Mouse (Mus musculus) thymus, postnatal 10 days (tissue): ENCODE measurements at regions not wholly inside any gene's neighbourhood (a gene's known extent, or its start where the extent isn't known, plus 50 kb on each side); places are given as distances from the start of the nearest gene placed in this dataset.

Source experiments
- DNase-seq, 2 experiments: peaks; one replicate each; pipeline ENCODE4 v3.0.0; 2021; ENCODE audit warnings: low spot score in 2 of 2

DNA sequence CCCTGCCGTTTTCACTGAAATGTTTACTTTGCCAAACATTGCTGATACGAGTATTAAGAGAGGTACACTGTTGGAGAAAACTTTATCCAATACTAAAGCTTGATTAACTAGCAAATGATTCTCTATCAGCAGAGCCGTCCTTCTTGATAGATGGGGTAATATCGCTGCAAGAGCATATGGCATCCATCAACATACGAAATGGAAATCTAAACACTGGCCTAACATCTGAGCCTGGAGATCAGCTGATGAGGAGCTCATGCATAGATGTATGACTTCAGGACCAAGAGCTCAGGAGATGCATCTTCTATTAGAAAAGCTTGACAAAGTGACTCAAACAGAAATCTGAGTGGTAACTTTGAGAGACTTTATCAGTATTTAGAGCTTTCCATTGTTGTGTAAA, 666.5 kb downstream of the Defb40 start:
- no peak for DNase-seq

DNA sequence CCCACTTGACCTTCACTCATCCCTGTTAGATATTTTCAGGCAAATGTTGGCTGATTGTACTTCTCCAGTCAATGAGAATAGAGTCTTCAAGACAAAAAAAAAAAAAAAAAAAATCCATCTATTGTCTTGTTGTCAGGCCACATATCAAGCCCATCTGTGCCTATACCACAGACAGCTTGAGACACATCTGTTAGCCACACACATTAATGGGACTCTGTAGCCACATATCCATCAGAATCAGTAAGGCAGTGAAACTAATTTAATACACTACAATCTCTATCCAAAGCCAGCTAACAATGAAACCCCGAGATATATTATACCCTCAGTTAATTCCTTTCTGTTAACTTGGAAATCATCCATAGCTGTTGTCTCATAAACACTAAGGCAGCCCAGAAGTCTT, 667.1 kb downstream of the Defb40 start:
- DNase-seq, result no peak

DNA sequence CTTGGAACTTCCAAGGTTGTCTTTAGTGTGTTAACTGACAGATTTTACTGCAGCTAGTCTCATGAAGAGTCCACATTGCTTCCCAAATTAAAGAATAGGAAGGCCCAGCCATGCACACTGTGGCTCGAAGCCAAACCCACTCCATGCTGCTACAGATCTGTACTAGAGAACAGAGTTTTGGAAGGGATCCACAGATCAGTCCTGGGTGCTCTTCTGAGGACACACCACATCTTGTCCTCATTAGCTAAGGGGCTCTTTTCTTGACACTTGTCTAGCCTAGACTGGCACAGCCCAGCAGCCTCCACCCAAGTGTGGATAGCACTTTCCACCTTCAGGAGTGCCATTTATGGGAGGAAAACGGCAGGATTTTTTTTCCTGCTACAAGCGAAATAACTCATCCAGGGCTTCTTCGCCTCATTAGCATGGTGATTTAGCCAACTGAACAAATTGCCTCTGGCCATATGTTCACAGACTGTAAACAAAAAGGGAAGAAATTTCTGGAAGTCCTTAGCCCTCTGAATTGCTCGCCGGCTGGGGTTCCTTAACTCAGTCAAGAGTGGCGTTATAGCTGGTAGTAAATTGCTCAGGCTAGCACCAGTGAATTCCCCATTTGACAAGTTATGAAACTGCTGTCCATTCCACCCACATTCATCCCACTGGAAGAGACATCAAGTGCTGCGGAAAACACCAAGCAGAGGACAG, 690.4 kb downstream of the Defb40 start:
- no peak for DNase-seq

- DNase-seq, result no peak
These were observed 698.1 kb downstream of the Defb40 start for GRCm38 (mm10) chr8:18279932-18280331.

DNA sequence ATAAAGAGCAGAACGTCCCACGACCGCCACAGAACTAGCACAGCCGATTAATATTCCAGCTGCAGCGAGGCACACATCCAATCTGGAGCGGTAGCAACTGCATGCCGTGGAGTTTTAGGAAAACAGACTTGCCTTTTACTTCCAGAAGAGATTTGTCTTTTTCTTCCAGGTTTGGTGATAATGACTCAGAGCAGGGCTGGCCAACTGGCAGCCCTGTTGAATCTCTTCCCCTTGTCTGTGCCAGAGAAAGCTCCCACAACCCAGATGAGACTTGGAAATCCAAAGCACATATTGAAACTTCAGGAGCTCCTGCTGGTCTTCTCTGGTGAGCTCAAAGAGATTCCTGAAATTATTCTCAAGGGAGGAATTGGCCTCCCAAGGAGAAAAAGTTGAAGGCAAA, 709.8 kb downstream of the Defb40 start:
- no peak for DNase-seq

DNA sequence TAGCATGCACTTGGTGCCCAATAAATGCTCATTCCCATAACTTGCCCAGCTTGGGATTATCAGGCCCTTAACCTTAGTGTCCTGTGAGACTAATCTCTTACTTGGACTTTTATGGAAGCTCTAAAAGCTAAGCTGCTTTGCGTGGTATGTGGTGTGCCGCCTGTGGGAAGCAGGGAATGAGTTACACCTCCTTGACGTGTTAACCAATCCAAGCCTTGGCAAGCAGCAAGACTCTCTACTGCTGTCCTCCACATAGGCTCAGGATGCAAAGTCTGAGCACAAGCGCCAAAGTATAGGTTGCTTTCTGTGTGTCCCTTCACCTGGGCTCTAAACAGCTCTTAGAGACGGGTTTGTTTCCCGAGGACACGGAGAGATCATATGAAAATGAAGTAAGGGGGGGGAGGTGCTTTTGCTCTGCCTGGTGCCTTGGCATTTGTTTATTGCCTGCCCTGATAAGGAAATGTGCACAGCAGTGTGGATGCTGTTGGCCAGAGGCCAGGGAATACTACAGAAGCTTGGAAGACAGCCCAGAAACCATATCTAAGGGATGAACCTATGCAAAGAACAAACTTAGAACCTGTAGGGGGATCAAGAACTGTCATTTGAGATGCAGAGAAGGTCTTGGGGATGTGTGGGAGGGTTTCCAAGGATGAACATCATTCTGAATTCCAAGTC, 719.6 kb downstream of the Defb40 start:
- DNase-seq, result no peak

- DNase-seq, result no peak
These were observed 731.8 kb downstream of the Defb40 start for GRCm38 (mm10) chr8:18246299-18246698.

DNA sequence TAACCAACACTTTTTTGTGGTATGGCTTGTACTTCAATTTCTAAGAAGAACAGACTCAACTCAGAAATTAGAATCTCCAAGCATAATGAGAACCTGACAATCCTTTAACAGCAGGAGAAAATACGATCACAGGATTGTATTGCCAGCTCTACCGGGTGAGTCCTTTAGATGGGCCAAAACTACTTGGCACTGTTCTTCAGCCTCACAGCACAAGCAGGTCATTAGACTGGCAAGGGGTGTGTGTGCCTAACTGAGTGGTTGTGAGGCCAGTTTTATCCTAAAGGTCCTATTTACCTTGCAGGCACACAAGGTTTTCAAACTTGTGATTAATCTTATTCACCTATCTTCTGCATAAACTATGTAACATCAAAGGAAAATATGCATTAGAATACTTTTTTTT, 760.5 kb downstream of the Defb40 start:
- no peak for DNase-seq

- DNase-seq, result no peak
These were observed 760.9 kb downstream of the Defb40 start for GRCm38 (mm10) chr8:18217192-18217591.

- no peak for DNase-seq
These were observed 761.5 kb downstream of the Defb40 start for GRCm38 (mm10) chr8:18216516-18216915.

- no peak for DNase-seq
These were observed 768.0 kb downstream of the Defb40 start for GRCm38 (mm10) chr8:18210067-18210466.

DNA sequence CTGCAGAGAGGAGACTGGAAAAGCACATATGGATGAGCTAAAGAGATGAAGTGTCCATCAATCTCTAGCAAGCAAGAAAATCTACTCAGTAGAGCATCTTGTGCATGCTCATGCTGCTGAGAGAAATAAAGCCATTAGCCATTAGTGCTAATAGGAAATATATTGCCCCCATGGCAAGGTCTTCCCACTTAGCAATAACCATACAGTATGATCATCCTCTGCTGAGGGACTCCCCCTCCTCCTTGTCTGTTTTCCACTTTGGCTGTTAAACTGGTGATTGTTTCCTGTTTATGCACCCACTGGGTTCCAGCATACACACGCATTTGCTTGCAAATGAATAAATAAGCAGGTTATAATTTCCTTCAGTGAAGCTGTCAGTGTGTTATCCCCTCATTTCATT, 769.4 kb downstream of the Defb40 start:
- DNase-seq, result no peak

DNA sequence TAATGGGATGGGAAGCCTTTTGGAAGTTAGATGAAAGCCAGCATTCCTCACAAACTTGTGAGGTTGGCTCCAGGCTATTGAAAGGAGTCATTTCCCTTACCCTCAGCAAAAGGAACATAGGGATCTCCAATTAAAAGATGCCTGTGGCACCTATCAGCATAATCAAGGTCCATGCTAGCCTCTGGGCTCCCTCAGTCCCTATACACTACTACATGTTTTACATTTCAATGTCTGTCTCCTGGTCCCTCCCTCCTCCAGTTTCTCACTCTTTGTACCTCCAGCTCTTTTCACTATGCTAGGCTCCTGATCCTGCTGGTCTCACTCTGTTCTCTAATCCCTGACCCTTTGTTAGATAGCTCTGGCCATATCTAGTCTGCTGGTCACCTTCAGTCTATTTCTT, 790.6 kb downstream of the Defb40 start:
- no peak for DNase-seq

DNA sequence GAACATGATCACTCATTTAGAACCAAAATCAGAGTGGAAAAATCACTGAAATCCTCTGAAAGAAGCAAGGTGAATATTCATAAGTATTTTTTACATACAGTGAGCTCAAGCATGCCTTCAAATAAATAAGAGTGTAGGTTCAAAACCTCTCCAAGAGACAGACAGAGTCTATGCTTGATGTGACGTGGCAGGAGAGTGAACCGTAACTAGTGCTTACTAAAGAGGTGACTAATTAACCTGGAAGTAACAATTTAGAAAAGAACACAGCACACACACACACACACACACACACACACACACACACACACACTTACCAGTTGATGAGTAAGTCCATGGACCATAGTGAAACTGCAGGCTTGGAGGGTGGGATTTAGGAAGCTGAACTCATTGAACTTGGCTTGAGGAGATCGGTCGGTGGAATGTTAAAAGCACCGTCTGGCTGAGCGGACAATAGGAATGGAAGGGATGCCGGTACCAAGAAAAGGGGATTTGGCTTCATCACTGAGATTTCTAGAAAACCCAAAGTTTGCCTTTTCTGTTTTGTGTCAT, 802.4 kb downstream of the Defb40 start:
- no peak for DNase-seq

- DNase-seq, result no peak
These were observed 819.4 kb downstream of the Defb40 start for GRCm38 (mm10) chr8:18158619-18159018.

- DNase-seq, result no peak
These were observed 862.6 kb downstream of the Defb40 start for GRCm38 (mm10) chr8:18115333-18116044.

DNA sequence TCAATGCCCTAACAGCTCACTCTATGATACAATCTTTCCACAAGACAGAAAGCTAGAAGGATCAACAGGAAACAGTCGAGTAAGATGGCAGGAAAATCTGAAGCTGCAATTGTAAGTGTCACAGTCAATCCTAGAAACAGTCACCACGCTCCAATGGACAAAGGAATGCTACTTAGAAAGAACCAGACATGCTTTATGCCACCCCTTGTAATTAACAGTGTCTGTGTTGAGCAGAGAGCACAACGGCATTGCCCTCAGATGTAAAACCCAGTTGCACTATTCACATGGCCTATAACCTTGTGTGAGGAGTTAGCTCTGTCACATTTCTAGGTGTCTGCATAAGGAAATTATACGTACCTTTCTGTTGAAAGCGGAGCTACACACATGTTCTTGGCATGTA, 864.8 kb downstream of the Defb40 start:
- no peak for DNase-seq

DNA sequence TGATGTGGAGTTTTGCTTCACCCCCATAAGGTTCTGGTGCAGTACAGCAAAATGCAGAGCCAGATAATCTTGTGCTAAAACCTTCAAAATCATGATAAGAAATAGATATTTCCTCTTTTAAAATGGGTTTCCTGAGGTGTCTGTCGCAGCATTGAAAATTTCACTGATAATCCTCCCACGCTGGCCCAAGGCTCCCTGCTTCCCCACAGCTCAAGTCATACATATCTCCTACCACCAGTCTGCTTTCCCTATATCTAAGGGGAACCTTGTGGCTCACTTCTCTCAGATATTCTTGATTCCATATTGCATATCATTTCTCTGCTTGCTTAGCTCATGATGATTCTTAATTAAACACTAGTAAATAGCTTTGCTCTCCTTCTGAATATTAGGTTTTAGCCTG, 868.6 kb downstream of the Defb40 start:
- no peak for DNase-seq

DNA sequence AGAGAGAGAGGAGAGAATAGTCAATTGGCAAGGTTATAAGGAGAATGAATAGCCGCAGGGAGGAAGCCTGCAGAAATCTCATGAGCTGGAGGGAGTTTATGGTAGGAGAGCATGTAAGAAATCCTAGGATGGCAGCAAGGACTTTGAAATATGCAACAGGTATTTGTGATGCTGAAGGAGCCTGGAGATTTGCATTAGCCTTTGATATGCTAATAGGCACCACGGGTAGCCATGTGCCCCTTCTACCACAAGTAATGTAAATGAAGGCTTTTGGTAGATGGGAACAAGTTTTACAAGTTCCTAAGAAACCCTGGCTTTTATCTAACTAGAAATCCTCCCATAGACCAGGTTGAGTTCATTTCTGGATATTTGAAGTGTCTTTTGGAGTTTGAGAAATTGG, 871.2 kb downstream of the Defb40 start:
- DNase-seq, result no peak

- no peak for DNase-seq
These were observed 912.6 kb downstream of the Defb40 start for GRCm38 (mm10) chr8:18065456-18065855.

DNA sequence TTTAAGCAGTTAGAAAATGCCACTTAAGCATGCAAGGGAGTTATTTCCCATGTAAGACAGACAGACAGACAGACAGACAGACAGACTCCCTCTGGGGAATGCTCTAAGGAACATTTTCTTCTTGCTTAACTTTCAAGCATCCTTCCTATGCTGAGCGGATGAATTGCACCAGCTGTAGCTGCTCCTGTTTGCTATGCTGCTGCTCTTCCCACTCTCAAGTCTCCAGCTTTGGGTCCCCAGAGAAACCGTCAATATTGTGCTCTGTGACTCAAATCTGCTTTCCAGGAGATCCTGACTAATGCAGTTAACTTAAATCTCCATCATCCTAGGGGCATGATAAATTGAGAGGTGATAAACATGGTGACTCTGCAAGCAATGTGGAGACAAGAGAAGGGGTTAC, 918.5 kb downstream of the Defb40 start:
- no peak for DNase-seq

GRCm38 (mm10) chr8:18021196-18021595, 956.9 kb downstream of the Defb40 start:
- DNase-seq, result no peak

DNA sequence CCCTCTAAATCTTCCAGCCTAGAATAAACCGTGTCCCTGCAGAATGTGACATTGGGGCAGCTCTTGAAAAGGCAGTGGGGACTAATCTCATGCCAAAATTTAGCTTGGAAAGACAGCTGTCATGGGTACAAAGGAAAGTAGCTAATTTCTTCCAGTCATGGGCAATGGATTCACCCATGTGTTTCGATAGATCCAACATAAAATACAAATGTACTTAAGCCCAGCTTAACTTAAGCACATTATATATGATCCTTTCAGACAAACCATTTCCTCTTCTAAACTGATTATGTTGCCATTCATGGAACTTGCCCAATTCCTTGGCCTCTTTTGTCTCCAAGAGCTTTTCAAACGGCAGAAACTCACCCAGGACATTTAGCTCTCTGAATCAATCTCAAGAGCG, 970.5 kb downstream of the Defb40 start:
- DNase-seq, result no peak
